Mouse (Mus musculus): Measurements from ENCODE around the gene Ak4. TPM values are rescaled to one million over a fixed set of nuclear protein-coding genes. Genes with fewer than 3 reads are reported as not detected.
"Not testable (repeated sequence)": the region's sequence is repeated elsewhere in the genome, so short reads cannot be mapped to it uniquely, and the experiment has no call there.

The Ak4 gene
- total RNA-seq, 2 experiments from 2014 or later = 5.9 to 6.4 TPM

DNA sequence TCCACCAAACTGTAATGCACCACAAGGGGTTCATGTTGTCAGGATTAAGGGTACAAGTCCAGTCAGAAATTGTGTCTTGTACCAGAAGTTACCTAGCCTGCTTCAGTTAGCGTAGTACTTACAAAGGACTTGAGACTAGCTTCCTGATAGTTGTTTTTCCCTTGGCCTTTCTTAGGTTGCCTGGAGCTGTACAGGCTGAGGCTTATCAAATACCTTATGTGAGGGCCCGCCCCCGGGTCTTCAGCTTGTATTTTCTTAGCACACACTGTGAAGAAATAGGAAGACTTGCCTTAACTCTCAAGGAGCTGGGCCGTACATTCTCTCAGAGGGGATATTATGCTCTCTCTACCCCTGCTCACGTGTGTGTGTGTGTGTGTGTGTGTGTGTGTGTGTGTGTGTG, 4.5 kb downstream of the Ak4 start:
- no peak for DNase-seq

DNA sequence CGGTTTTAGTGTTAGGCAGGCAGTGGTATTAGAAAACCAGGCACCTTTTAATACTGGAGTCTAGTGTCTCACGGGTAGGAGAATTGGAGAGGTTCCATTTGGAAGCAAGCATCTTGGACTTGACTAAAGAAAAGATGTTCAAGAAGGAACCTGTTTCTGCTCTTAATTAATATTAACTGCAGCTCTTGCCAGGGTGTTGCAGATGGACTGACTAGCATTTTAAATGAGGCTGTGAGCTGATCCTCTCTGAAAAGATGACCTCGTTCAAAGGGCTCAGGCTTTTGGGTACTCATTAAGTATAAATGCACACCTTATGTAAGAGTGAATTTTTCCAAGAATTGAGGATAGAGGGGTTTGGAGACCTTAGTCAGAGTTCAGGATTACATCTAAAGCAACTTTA, 5.4 kb downstream of the Ak4 start:
- no peak for DNase-seq

DNA sequence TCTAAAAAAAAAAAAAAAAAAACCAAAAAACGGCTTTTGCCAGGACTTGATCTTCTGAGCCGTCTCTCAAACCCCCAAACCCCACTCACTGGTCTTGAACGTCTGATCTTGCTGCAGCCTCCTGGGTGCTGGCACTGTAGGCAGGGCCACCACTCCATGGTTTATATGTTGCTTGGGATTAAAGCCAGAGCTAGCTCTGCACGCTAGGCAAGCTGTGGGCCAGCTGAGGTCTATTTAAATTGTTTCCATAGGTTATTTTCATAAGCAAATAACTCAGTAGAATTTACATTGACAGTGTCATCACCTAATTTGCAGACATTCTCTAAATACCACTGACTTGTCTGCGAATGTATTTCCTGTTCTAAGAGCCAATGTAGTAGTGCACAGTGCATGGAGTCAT, 6.0 kb downstream of the Ak4 start:
- no peak for DNase-seq

DNA sequence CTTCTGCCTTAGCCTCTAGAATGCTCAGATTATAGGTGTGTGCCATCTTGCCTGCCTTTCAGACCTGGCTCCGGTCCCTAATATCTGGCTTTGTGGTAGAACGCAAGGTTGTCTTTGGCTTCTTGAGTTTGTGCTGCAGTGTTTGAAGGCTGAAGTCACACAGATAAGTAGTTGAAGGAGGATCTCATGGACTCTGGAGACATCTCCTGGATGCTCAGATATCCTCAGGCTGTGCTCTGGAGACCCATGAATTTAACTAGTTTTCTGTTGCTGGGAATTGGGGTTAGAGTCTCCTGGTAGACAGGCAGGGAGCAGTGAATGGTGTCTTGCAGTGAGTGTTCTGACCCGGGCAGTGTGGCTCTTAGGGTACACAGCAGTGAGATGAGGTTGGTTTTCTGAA, 6.6 kb downstream of the Ak4 start:
- DNase-seq = no peak

DNA sequence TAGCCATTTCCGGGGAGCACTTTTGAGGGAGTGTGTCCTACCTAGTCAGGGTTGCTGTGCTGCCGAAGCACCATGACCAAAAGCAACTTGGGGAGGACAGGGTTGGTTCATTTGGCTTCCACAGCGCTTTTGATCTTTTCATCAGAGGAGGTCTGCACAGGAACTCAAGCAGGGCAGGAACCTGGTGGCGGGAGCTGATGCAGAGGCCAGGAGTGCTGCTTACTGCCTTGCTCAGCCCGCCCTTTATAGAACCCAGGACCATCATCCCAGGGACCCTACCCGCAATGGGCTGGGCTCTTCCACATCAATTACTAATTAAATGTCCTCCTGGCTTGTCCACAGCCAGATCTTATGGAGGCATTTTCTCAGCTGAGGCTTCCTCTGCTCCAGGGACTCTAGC, 7.5 kb downstream of the Ak4 start:
- no peak for DNase-seq

DNA sequence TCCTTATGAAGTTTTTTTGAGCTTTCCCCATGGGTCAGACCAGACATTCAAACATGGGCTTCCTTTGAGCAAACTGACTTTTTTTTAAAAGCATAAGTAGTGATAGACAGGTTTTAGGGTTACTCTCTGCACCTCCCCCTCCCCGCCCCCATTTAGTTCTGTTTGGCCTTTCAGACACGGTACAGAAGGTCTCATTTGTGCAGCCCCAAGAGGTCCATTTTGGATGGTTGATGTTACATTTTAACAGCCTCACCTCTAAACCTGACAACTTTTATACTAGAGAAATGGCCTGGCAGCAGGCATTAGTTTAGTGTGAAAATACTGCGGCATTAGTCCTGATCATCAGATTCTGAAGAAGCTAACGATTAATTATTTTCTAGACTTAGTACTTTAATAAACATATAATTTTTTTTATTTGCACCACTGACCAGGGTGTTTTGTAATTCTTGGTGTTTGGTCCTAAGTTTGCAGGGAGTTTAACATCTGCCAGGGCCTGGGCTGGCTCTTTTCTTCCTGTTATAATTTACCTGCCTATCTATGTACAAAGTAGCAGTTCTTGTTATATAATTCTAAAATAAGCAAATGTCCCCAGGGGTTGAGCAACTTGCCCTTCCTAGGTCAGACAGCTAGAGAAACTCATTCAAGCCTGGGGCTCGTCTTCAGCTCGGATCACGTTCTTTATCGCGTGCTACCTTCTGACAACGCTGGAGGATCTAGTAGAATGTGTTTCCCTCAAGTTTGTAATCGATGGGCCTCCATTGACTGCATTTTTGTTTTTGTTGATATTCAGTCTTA, 9.0 kb downstream of the Ak4 start:
- DNase-seq = no peak

DNA sequence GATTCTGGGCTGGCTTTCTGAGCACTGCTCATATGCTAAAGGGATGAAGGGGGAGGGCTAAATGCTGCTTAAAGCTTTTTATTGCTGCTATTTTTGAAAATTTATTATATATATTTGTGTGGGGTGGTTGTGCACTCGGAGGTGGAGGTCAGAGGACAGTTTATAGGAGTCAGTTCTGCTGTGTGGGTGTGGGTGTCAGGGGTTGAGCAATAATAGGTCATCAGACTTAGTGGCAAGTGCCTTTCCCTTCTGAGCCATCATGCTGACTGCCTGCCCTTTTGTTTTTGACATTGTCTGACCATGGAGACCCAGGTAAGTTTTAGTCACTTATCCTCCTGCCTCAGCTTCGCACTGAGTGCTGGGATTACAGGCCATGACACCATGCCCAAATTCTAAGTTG, 10.0 kb downstream of the Ak4 start:
- DNase-seq = no peak

DNA sequence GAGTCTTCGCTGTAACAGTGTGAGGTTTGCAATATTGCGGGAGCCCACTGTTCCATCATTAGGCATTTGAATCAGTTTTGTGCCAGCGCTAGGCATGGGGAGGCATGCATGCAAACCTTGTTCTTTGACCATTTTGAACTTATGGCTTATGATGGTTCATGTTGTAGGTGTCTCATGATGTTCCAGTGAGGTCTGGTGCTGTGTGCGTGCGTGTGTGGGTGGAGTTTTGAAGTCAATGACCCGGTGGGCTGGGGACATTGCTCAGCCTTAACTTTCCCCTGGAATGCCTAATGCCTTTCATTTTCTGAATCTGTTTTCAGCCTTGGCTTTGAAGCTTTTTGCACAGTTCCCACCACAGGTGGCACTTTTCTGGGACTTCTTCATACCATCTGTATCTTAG, 10.9 kb downstream of the Ak4 start:
- no peak for DNase-seq

DNA sequence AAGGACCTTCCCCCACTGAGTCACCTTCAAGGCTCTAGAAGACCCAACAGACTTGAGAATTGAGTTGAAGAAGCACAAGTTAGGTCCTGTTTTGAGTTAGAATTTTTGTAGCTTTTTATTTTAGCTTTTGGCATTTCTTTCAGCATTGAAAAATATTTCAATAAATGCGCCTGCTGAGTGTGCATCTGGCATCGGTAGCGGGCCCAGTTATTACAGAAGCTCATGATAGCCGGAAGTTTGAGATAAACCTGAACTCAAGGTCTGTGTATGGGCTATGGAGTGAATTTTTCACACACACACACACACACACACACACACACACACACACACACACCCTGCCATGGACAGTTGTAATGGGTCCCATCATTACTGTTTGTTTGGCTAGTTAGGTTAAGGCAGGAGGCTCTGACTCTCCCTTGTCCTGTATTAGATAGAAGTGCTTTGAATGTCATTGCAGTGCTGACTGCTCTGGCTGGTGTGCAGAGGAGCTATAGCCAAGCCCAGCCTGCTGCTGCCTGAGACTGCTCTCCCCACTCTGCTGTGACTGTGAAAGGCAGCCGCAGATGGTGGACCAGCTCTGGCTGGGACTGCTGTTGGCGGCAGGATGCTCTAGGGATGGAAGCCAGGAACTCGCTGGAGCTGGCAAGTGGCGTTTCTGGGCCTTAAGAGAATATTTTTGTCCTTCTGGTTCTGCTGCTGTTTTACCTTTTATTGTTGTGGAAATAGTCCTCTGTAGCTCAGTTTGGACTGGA, 17.9 kb downstream of the Ak4 start:
- no peak for DNase-seq

DNA sequence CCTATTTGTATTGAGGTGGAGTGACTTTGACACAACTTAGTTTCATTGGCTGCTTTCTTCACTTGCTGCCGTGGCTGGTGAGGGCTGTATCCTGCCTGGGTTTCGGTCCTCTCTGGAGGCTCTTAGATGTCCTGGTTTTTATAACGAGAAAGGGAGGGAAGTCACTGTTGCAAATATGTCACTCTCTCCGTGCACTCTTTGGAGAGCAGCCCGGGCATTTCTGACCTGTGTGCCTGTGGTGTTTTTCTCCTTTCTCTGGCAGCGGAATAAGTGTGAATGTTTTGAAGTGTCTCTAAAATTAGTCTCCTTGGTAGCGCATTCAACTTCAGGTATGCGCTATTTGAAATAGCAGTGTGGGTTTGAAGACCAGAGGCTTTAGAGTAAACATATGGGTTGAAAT, 19.2 kb downstream of the Ak4 start:
- no peak for DNase-seq

DNA sequence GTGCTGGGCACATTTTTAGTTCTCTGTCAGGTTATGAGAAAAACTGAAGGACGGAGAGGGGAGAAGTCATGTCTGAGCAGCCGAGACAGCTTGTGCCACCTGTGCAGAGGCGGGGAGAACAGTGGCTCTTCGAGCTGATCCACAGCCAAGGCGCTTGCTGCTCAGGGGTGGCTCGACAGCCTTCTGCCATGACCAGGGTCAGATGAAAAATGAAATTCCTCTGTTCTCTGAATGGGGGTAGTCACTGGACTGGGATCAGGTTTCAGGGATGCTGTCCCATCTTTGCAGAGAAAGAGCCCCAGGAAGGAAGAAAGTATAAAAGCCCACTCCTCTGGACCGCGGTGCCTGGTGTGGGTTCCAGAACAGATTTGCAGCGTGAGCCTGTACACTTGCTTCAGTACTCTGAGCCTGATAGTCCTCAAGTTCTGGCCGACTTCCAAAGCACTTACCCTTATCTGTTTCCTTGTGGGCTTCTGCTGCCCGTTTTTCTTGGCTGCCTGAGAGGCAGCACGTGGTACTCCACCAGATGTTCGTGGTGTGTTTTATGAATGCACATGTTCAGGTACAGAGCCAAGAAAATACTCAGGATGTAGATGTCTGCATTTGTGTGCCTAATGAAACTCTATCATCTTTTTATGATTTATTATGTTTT, 20.8 kb downstream of the Ak4 start:
- DNase-seq = peak; percentile 38 to 74

DNA sequence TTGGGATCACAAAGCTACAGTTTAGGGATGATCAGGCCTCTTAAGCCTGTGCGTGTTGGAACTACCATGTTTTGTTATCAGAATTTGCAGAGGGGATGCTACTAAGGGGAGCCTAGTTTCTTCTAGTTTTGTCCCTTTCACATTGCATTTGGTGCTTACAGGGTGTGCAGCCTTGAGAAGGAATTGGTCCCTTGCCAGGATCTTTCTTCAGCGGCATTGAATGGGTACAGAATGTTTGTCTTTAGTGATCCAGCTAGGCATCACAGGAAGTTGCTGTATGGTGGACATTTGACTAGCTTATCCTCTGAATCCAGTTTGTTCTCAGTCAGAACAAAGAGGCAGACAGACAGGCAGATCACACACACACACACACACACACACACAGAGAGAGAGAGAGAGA, 23.7 kb downstream of the Ak4 start:
- peak; percentile 53 to 74 for DNase-seq

DNA sequence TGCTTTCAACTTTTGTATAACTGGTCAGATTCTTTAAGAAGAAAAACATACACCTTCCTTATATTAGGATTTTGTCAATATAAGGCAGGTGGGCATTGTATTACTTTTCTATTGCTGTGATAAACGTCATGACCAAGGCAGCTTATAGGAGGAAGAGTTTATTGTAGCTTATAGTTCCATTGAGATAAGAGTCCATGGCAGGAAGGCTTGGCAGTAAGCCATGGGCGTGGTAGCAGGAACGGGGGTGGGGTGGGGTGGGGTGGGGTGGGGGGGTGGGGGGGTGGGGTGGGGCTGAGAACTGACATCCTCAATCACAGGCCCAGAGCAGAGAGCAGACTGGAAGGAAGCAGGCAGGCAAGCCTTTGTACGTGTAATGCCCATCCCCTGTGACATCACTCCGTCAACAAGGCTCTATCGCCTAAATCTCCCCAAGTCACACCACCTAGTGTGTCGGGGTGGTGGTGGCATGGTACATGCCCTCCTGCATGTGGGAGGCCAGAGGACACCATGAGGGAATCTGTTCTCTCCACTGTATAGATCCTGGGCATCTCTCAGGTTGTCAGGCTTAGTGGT, 24.4 kb downstream of the Ak4 start:
- no peak for DNase-seq

DNA sequence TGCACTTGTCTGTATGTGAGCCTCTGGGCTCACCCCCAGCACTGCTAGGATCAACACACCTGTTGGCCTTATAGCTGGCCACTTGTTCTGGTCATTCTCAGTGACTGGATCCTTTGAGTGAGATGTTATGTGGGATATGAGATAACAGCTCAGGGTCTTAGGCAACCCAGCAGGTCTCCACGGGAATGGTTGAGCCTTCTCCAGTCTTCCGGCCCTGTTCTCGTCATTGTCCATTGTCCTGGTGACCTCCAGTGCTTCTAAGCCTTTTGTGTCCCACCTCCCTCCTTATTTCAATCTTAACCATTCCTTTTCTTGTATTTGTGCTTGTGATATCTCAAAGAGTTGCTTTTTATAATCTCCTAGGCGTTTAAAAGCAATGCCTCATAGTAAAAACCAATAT, 26.6 kb downstream of the Ak4 start:
- DNase-seq = no peak

DNA sequence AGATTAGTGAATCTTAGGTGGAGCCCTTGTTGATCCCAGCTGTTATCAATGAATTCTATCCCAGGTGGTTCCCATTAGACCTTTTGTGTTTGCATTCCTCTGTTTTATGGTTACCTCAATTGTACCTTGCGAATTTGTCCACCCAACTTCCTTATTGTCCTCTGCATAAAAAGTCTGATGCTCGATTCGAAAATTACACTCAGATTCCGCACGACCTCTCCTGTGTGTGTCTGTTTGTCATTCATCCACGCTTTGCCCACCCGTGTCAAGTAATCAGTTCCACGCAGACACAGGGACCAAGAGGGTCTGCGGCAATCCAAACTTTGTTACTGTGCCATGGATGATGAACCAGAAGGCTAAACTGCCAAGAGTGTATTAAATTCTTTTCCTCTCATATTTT, 27.5 kb downstream of the Ak4 start:
- not testable (repeated sequence) for DNase-seq

DNA sequence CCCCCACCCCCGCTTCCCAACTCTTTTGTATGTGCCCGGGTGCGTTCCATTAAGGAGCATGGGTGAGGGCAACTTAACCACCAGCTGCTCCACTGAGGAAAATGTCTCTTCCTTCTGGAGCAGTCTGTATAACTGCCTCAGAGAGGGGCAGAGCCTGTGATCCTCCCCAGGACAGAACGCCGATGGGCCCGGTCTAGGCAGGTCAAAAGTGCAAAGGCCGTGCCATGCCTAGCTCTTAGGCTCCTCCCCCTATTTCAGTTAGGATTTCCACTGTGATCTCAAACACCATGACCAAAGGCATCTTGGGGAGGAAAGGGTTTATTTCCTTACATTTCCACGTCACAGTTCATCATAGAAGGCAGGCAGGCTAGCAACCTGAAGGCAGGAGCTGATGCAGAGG, 29.6 kb downstream of the Ak4 start:
- no peak for DNase-seq

DNA sequence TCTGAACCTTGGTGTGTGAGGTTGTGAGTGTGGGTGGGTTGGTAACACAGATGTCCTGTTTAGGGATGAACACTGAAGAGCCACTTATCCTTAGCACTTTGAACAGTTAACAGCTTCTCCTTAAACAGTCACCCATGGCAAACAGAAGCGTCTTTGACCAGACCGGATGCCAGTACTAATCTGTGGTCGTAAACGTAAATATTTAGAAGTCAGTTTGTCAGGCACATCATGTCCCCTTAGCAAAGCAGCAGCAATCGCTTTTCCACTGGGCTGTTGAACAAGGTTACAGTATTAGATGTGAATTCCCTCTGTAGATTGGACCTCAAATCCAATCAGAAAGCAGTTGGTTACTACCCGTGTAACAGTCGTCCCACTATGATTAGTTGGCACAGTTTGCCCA, 30.3 kb downstream of the Ak4 start:
- DNase-seq = no peak

DNA sequence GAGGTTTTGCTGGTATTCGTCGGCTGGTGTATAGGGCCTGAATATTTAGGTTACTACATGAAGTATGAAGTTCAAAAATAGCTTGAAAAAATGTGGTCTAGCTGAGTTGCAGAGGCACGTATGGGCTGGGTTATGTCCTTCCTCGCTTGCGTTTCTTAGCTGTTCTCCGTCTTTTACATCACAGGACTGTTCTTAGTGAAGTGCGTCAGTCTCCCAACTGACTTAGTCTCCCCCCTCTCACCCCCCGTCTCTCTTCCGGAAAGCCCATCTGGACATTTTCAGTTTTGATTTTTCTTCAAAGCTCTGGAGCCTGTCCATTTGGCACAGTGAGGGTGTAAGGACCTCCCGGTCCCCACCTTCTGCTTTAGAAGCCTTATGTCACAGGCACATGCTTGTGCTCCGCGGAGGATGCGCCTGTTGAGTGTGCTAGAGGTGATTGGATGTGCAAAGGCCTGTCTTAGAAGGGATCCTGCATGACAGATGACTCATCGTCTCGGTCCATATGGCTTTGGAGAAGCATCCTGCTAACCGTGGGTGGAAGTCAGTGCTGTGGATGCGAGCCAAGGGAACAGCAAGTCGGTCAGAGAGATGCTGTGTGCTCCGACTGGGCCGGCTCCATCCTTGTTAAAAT, 31.2 kb downstream of the Ak4 start:
- no peak for DNase-seq

DNA sequence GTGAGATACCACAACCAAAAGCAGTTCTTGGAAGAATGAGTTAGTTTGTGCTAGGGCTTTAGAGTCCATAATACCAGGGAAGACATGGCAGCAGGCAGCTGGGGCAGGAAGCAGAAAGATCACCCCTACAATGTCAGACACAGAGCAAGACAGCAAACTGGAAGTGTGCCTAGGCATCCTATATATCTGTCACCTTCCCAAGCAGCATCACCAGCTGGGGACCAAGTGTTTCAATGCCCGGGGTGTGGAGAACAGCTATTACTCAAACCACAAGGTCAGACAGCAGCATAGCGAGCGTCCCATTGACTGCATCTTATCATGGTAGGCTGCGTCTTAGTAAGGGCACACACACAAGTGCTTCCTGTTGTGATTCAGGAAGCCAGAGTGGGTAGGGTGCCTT, 32.0 kb downstream of the Ak4 start:
- no peak for DNase-seq

DNA sequence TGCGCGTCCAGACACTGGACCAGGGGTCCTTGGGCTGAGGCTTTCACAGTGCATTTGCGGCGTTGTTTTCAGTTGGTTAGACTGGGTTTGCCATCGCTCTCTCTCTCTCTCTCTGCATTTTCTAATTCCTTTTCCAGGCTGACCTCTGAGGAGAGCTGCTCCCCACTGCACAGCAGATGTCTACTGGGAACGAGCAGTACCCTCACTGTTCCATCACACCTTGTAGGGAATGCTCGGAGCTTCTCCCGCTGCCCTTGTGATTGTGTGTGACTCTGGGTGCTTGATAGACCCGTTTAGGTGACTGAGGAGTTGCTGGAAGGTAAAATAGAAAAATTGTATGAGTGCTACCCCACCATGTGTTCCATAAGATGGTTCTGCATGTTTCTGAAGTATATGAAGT, 33.8 kb downstream of the Ak4 start:
- no peak for DNase-seq

DNA sequence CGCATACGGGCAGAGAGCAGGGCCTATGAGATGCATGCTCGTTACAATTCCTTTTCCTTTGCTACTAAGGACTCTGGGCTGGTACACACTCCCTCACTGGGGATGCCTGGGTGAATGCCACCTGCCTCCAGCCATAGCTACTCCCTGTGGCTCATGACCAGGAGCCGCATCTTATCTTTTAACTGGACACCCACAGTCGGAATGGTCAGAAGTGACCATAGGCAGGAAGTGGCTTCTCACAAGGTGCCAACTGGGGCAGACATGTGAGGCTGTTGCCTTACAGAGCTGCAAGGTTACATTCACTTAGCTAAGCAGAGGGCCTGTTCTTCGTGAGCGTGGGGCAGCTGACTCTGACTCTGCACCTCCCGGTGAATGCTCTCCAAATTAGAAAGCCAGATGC, 38.1 kb downstream of the Ak4 start:
- DNase-seq = no peak

DNA sequence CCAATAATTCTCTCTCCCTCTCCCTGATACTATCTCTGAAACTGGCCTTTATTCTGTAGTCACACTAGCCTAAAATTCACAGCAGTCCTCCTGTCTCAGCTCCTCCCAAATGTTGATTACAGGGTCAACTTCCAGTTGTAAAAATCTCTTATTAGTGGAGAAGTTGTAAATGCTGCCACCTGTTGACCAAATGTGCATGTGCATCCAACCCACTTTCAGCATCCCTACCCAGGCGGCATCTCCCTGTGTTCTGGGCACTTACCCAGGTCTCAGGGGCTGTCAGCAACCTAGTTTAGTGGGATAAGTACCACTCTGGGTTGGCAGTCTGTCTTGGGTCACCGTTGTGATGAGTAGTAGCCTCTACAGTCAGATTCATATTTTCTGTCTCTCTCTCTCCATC, 39.3 kb downstream of the Ak4 start:
- peak; percentile 41 to 53 for DNase-seq

DNA sequence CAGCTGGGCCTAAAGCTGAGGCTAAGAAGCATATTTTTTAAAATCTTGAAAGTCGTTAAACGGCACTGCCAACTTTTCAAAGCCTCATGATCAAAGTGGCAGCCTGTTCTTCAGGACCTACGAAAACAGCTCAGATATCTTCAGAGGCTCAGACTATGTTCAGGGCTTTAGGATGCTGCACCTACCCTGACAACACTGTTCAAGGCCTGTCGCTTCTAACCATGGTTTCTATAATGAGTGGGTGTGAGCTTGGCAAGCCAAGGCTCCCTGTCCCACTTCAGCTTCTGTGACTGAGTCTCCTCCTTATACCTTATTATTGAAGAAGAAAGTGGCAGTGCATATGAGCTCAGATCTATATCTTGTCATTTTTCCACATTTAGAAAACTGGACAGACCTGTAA, 40.3 kb downstream of the Ak4 start:
- no peak for DNase-seq

All from adrenal gland, postnatal 36 days (tissue).